Mouse (Mus musculus): ENCODE results near the gene Adgrl1. TPM values are rescaled to one million over a fixed set of nuclear protein-coding genes. Genes with fewer than 3 reads are reported as not detected.

Gene Adgrl1
- total RNA-seq (2018; cell fraction: chromatin; rRNA removed): 1 to 10 TPM in 3 of 26 experiments, under 1 TPM in 14, not detected in 9; 0.12 to 4.0 (median 0.34) TPM
- total RNA-seq (2018; cell fraction: cytosol; rRNA removed): under 1 TPM in 21 of 26 experiments, not detected in 5; 0.03 to 0.22 (median 0.06) TPM
- total RNA-seq (2018; cell fraction: nucleus; rRNA removed): 1 to 10 TPM in 1 of 26 experiments, under 1 TPM in 14, not detected in 11; 0.04 to 2.8 (median 0.24) TPM
- polyA plus RNA-seq (2018): 0.04 to 0.09 TPM (median 0.05 TPM) in 3 replicates

GRCm38 (mm10) chr8:83899363-83900252 lies at the start of gene Adgrl1:
TSS of gene Adgrl1 (plus strand) at chr8:83900105.
- Histone ChIP-seq H3K36me3 (ENCODE audit: inconsistent target) (no peaks in the 10 kb centered on the region), H3K4me3 (ENCODE audit: inconsistent target) (no peak within 1 kb of the TSS), H3K27ac (no peak within 1 kb of the TSS), H3K79me2 (ENCODE audit: inconsistent target) (no peaks in the 10 kb centered on the region)
- WGBS (ENCODE audit: missing documents): 1% methylated on average over 65 of the region's 70 CpGs

GRCm38 (mm10) chr8:83852329-83852728 lies 47.6 kb upstream of the Adgrl1 start:
- Histone ChIP-seq H3K36me3 (ENCODE audit: inconsistent target) (no peaks in the 10 kb centered on the region), H3K4me3 (ENCODE audit: inconsistent target) (no peak overlapping the region), H3K27ac (no peak overlapping the region), H3K79me2 (ENCODE audit: inconsistent target) (no peaks in the 10 kb centered on the region)
- 56% methylated on average over 8 of the region's 8 CpGs for WGBS (ENCODE audit: missing documents)

- Histone ChIP-seq H3K4me3 (ENCODE audit: inconsistent target) (no peak overlapping the region), H3K36me3 (ENCODE audit: inconsistent target) (no peaks in the 10 kb centered on the region), H3K79me2 (ENCODE audit: inconsistent target) (no peaks in the 10 kb centered on the region), H3K27ac (no peak overlapping the region)
- 73% methylated on average over 3 of the region's 3 CpGs for WGBS (ENCODE audit: missing documents)
These were observed 46.4 kb upstream of the Adgrl1 start for GRCm38 (mm10) chr8:83853323-83854050.

DNA sequence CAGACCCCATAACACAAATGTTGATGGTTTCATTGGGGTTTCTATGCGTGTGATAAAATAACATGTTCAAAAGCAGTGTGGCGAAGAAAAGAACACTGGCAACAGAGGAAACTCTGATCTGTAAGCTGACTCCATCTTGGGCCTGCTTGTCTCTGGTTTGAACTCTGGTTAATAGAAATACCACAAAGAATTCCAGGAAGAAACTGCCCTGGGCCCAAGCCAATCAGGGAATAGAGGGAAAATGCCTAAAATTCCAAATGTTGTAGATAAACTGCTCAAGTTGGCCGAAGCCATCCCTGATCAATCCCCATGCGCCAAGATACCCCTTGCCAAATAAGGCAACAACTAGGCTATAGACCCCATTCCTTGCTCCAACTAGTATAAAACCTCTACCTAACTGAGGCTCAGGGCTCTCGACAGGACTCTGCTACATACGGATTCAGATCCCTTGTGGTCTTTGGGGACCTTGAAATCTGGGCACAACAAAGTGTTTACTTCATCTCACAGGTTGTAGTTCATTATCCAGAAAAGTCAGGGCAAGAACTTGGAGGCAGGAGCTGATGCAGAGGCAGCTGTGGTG lies 43.3 kb upstream of the Adgrl1 start:
- H3K79me2 ChIP-seq (ENCODE audit: inconsistent target): no peaks in the 10 kb centered on the region
- no peak overlapping the region for H3K4me3 ChIP-seq (ENCODE audit: inconsistent target)
- 91% methylated on average over 6 of the region's 6 CpGs for WGBS (ENCODE audit: missing documents)
- H3K27ac ChIP-seq: no peak overlapping the region
- H3K36me3 ChIP-seq (ENCODE audit: inconsistent target): no peaks in the 10 kb centered on the region

- no peak overlapping the region for H3K4me3 ChIP-seq (ENCODE audit: inconsistent target)
- H3K27ac ChIP-seq: no peak overlapping the region
- no peaks in the 10 kb centered on the region for H3K79me2 ChIP-seq (ENCODE audit: inconsistent target)
- WGBS (ENCODE audit: missing documents): 17% methylated on average over 24 of the region's 24 CpGs
- H3K36me3 ChIP-seq (ENCODE audit: inconsistent target): no peaks in the 10 kb centered on the region
These were observed 37.3 kb upstream of the Adgrl1 start for GRCm38 (mm10) chr8:83862439-83863268.

DNA sequence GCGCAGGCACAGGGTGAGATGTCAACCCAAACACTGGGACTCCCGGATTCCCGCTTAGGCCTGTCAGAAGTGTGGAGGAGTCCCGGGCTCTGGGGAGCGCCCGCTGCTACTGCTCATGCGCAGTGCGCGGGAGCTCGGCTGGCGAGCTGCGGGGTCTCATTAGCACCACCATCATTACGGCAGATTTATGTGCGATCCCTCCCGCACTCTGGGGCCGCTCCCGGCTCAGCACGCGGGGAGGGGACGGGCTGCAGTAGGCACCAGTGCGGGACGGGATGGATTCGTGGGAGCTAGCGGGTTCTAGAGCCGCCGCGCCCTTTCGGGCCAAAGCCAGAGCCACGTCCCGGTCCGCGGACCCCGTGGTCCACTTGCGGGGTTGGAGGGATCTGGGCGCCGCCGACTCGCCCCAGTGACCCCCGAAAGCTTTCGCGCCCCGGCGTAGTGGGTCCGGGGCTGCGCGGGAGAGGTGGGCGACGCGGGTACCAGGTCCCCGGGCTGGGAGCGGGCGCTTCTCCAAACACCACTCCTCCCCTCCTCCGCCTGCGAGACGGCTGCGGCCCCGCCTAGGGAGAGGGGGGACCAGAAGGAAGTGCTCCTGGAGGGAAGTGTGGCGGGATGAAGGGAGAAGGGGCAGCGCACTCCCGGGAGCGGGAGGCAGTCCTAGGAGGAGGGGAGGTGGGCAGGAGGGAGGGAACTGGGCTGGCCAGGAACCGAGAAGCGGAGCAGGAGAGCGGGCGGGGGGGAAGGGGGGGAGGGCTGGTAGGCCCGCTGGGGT lies 24.8 kb upstream of the Adgrl1 start:
- H3K27ac ChIP-seq: no peak overlapping the region
- WGBS (ENCODE audit: missing documents): 2% methylated on average over 51 of the region's 66 CpGs
- H3K36me3 ChIP-seq (ENCODE audit: inconsistent target): no peaks in the 10 kb centered on the region
- no peak overlapping the region for H3K4me3 ChIP-seq (ENCODE audit: inconsistent target)
- no peaks in the 10 kb centered on the region for H3K79me2 ChIP-seq (ENCODE audit: inconsistent target)

- H3K36me3 ChIP-seq (ENCODE audit: inconsistent target): no peaks in the 10 kb centered on the region
- no peak overlapping the region for H3K4me3 ChIP-seq (ENCODE audit: inconsistent target)
- H3K27ac ChIP-seq: no peak overlapping the region
- no peaks in the 10 kb centered on the region for H3K79me2 ChIP-seq (ENCODE audit: inconsistent target)
- WGBS (ENCODE audit: missing documents): 9% methylated on average over 11 of the region's 11 CpGs
These were observed 24.3 kb upstream of the Adgrl1 start for GRCm38 (mm10) chr8:83875656-83876040.

DNA sequence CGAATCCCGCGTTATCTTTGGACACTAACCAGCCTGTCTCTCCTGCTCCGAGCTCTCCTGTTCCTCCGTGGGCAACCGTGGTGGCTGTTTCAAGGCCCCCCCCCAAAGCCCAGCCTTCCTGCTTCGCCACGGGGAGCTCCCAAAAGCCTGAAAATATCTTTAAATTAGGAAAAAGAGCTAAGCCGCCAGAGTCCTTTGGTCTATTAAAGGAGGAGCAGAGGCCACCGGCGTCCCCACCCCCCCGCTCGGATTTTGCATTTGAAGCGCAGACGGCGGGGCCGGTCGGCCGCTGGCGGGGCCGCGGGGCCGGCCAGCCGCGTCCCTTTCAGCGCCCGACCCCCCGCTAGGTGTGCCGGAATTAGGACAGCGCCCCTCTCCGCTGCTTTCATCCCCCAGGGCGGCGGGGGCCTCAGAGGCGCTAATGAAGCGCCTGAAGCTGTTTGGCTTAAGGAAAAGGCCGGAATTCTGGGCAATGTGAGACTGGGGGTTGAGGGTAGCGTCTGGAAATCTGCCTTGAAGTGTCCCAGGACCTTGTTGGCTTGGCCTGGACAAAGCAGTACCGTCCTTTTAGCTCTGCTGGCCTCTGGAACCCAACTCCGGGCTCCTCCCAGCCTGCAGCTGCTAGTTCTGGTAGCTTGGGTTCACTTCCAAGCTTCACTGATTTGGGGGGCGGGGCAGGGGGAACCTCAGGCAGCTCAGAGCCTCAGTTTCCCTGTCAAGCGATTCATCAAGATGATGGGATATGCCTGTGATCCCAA lies 23.6 kb upstream of the Adgrl1 start:
- Histone ChIP-seq H3K4me3 (ENCODE audit: inconsistent target) (no peak overlapping the region), H3K36me3 (ENCODE audit: inconsistent target) (no peaks in the 10 kb centered on the region), H3K79me2 (ENCODE audit: inconsistent target) (no peaks in the 10 kb centered on the region), H3K27ac (no peak overlapping the region)
- WGBS (ENCODE audit: missing documents): 6% methylated on average over 41 of the region's 41 CpGs

DNA sequence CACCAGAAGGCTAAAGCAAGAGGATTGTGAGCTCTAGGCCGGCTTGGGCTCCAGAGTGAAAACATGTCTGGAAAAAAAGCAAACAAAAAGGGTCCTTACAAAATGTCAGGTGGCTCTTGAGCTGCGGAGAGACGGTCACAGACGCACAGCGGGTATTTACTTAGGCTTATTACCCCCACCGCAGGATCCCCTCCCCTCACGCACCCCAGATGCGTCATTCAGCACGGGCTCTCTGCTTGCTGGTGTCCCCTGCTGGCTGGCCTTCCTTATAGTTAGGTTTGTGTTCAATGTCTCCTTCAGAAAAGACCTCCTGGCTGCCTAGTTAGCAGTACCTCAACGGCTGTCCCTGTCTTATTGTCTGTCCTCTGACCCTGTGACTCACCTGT lies 23.1 kb upstream of the Adgrl1 start:
- Histone ChIP-seq H3K36me3 (ENCODE audit: inconsistent target) (no peaks in the 10 kb centered on the region), H3K27ac (no peak overlapping the region), H3K79me2 (ENCODE audit: inconsistent target) (no peaks in the 10 kb centered on the region), H3K4me3 (ENCODE audit: inconsistent target) (no peak overlapping the region)
- 22% methylated on average over 10 of the region's 10 CpGs for WGBS (ENCODE audit: missing documents)

GRCm38 (mm10) chr8:83888409-83888808 lies 11.5 kb upstream of the Adgrl1 start:
- 88% methylated on average over 2 of the region's 2 CpGs for WGBS (ENCODE audit: missing documents)
- no peak overlapping the region for H3K4me3 ChIP-seq (ENCODE audit: inconsistent target)

DNA sequence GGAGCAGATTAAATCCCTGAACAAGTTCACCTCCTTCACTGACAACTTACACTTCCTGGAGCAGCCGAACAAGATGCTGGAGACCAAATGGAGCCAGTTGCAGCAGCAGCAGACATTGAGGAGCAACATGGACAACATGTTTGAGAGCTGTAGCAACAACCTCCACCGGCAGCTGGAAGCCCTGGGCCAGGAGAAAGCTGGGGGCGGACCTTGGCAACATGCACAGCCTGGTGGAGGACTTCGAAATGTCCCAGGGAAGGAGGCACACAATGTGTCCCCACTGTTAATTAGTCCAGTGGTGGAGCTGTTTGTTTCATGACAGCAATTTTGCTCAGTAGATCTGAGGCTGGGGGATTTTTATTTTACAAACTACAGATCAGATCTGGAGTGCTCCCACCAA lies 7.8 kb upstream of the Adgrl1 start:
- WGBS (ENCODE audit: missing documents): 79% methylated on average over 4 of the region's 4 CpGs
- H3K36me3 ChIP-seq (ENCODE audit: inconsistent target): no peaks in the 10 kb centered on the region
- no peaks in the 10 kb centered on the region for H3K79me2 ChIP-seq (ENCODE audit: inconsistent target)
- H3K4me3 ChIP-seq (ENCODE audit: inconsistent target): no peak overlapping the region
- no peak overlapping the region for H3K27ac ChIP-seq

More at GRCm38 (mm10) chr8:83888409-83888808, 11.5 kb upstream of the Adgrl1 start:
- no peaks in the 10 kb centered on the region for H3K36me3 ChIP-seq (ENCODE audit: inconsistent target)
- no peaks in the 10 kb centered on the region for H3K79me2 ChIP-seq (ENCODE audit: inconsistent target)
- no peak overlapping the region for H3K27ac ChIP-seq

DNA sequence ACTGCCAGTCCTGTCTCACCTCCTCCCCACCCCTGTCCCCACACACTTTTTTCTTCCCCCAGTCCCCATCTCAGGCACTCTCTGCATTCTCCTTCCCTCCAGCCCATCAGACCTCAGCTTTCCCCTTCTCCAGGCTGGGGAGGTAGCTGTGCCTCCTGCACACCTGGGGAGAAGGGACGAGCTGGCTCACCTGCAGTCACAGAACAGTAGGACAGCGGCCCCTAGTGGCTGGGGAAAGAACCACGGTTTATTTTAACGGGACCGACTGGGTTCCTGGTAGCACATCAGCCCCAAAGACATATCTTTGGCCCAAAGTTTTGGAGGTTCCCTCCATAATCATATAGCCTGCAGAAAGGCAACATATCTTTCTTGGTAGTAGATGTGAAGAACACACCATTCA lies 6.0 kb upstream of the Adgrl1 start:
- WGBS (ENCODE audit: missing documents): 2% methylated on average over 5 of the region's 5 CpGs
- Histone ChIP-seq H3K4me3 (ENCODE audit: inconsistent target) (no peak overlapping the region), H3K27ac (no peak overlapping the region), H3K36me3 (ENCODE audit: inconsistent target) (no peaks in the 10 kb centered on the region), H3K79me2 (ENCODE audit: inconsistent target) (no peaks in the 10 kb centered on the region)

DNA sequence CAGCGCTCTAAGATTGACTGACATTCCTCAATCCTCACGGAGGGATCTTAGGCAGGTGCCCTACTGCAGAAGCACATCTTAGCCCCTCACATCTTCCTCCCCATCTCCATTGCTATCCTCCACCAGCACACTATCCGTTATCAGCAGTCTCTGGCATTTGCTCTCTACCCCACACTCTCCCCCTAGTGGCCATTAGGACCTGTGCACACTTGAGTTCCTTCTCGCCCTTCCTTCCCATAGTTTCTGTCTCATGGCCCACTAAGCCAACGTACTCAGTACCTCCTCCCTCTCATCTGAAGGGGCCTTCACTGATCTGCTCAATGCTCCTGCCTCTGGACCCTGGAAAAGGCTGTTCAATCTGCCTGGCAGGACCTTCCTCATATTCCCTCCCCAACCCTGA lies 4.0 kb upstream of the Adgrl1 start:
- 12% methylated on average over 5 of the region's 5 CpGs for WGBS (ENCODE audit: missing documents)
- H3K4me3 ChIP-seq (ENCODE audit: inconsistent target): no peak overlapping the region
- H3K27ac ChIP-seq: no peak overlapping the region
- H3K79me2 ChIP-seq (ENCODE audit: inconsistent target): no peaks in the 10 kb centered on the region
- no peaks in the 10 kb centered on the region for H3K36me3 ChIP-seq (ENCODE audit: inconsistent target)
